Comparison of ENCODE assay signal across 14 mouse cellular contexts in genomic region chr12:10329460-10329859, GRCm38 (mm10). TPM values are rescaled to one million over a fixed set of nuclear protein-coding genes. Genes with fewer than 3 reads are reported as not detected.
"Had no signal": no experiment of that assay in that cellular context is flagged by ENCODE, and none has a peak within 500 bp of the region (broad histone marks: within the 10 kb centered on the region; RNA-seq: fewer than 3 reads in every experiment).

No protein-coding gene starts in this region.

- DNase-seq: kidney, postnatal 10 days; kidney, postnatal 36 days; liver; lung, adult 18-20 months; lung, postnatal 10 days; lung, postnatal 36 days; right cerebral cortex, postnatal 14 days; right cerebral cortex, postnatal 4 days; thymus, adult 2 months; thymus, postnatal 14 days; thymus, postnatal 4 days had no signal

RNA-seq across cellular contexts. Expression of gene Nt5c1b, which starts 40.3 kb away (rescaled TPM):
- total RNA-seq: layer of hippocampus, adult 18-20 months; layer of hippocampus, postnatal 14 days; left cerebral cortex, postnatal 25 days had no signal
